Mouse (Mus musculus) lung, postnatal 0 days (tissue): Measurements from ENCODE around the gene Gm43517.

Source experiments
- CTCF ChIP-seq: IDR thresholded peaks from 2 replicates; pipeline ENCODE4 v1.5.1; 2016; ENCODE audit warnings: antibody characterized with exemption, mild to moderate bottlenecking
- EP300 ChIP-seq: IDR thresholded peaks from 2 replicates; pipeline ENCODE4 v1.6.1; 2016; ENCODE audit warnings: antibody characterized with exemption, mild to moderate bottlenecking, control low read depth

GRCm38 (mm10) chr12:49384295-49384875 is 589 bp upstream of the Gm43517 start:
- TF ChIP-seq CTCF: no peak
- no peak for TF ChIP-seq EP300
